Mouse (Mus musculus) embryo, embryonic 10 days (tissue): ENCODE results near the gene Dio1.

Experiments
- DNase-seq: peaks from one replicate; pipeline ENCODE4 v3.0.0-alpha.2; 2015; ENCODE audit warnings: low spot score

Dio1 gene

GRCm38 (mm10) chr4:107300902-107301555, 5.9 kb downstream of the Dio1 start:
- no peak for DNase-seq

DNA sequence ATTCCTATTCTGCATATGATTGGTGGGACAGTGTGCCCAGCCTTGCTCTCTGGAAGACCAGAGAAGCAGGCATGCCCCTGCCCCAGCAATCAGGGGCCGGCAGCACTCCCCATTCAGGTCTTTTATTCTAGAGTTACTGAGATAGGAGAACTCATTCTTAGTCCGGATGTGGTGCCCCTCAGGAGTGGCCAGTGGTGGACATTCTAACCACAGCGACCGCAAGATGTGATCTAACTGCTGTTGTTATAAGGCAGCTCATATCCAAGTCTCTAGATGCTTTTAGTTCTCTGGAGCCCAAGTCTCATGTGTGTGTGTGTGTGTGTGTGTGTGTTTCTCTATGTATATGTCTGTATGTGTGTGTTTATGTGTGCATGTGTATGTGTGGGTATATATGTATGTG, 6.6 kb downstream of the Dio1 start:
- no peak for DNase-seq

GRCm38 (mm10) chr4:107299779-107300340, 7.1 kb downstream of the Dio1 start:
- no peak for DNase-seq

DNA sequence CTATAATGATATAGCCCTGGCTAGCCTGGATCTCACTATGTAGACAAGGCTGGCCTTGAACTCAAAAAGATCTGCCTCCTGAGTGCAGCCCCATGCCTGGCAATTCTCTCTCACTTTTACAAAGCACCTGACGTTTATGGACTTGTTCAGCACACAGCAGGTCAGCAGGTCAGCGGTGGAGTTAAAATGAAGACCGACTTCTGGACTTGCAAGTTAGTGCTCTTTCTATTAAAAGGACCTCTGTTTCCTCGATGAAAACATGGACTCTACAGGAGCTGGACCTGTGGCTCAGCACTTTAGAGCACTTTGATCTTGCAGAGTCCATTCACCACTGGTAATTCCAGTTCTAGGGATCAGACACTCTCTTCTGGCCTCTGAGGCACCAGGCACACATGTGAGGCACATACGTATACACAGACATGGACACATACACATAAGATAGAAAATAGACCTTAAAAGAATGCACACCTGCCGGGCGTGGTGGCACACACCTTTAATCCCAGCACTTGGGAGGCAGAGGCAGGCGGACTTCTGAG, 8.8 kb downstream of the Dio1 start:
- no peak for DNase-seq

DNA sequence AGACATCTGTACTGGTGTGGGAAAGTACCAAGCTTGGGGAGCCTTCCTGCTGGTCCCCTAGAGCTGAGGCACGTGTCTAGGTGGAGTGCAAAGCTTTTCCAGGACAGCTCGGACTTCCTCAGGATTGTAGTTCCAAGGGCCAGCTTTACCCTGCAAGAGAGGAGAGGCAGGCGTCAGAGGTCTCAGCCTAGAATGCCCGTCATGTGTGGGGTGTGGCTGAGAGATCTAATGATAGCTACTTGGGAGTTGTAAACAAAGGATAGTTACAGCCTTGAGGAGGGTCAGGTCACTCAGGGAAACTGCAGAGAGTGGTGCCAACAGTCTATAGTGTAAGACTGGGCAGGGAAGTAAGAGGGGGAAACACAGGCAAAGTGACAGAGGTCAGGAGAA, 14.7 kb downstream of the Dio1 start:
- no peak for DNase-seq

- no peak for DNase-seq
These were observed 15.2 kb downstream of the Dio1 start for GRCm38 (mm10) chr4:107291611-107292272.

DNA sequence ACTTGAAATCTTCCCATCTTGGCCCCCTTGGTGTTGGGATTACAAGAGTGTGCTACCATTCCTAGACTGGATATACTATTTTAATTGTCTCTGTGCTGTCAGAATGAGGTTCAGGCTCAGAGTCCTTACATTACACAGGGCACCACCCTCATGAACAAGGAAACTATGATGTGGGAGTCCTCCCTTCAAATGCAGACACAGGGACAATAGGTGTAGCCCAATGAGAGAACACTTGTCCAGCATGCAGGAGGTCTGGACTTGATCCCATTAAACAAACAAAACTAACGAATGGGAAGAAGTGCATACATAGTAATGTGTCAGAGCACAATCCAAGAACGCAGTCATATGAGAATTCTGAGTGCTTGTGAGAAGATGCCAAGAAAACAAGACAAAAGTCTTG, 19.5 kb downstream of the Dio1 start:
- DNase-seq, result no peak

DNA sequence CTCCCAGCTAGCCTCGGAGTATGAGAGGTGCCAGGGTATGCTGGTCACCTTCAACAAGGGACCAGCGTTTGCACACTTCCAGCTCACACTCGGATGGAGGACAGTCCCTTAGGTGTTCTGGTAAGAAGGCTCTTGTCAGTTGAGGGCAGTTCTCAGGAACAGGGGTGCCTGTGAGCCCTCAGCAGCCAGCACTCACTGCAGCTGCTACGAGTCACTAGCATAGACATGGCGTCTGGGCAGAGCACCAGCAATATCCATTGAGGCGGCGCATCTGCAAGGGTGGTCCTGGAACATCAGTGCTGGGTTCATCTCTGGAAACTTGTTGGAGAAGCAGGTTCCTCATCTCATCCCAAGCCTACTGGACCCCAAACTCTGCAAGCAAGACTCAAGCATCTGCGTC, 20.6 kb downstream of the Dio1 start:
- no peak for DNase-seq

DNA sequence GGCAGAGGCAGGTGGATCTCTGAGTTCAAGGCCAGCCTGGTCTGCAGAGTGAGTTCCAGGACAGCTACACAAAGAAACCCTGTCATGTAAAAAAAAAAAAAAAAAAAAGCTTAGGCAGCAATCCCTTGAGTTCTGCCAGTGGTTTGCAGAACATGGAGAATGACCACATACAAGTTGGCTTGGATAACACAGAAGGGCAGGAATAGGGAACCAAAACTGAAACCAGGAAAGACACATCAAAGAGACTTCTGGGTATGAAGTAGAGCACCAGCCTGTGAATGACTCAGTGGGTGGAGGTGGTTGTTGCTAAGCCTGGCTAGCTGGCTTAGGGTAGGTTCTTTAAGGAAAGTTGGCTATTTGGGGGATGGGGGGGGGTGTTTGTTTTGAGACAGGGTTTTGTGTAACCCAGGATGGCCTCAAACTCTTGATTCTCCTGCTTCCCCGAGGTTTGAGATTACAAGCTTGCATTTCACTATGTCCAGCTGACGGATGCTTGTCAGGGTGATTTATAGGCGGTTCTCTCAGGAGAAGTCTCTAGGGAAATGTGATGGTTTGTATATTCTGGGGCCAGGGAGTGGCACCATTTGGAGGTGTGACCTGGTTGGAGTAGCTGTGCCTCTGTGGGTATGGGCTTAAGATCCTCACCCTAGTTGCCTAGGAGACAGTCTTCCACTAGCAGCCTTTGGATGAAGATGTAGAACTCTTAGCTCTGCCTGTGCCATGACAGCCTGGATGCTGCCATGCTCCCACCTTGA, 21.3 kb downstream of the Dio1 start:
- DNase-seq, result no peak

DNA sequence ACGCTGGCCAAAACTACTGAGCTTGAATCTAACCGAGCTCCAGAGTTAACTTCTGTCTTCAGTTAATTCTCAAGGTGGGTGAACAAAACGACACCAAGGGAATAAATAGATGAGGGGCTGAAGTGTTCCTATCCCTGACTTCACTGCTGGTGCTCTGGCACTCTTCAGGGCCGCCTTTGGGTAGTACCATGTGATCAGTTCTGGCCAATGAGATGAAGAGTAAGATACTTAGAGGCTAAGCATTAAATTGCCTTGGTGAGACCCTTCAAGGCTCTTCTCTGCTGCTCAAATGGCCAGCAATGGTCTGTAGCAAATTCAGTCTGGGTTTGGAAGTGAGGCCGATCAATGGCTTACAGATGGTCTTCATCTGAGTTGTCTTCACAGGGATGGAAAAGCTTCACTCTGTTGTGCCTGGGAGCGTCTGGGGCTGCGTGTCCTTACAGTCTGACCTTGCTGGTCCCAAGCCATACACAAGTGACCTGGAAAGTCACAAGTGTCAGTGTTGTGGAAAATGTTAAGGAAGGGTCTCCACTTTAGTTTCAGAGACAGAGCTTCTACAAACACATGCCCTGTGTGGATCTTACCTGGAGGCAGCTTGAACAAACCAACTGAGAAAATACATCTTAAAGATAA, 26.0 kb downstream of the Dio1 start:
- DNase-seq, result no peak

DNA sequence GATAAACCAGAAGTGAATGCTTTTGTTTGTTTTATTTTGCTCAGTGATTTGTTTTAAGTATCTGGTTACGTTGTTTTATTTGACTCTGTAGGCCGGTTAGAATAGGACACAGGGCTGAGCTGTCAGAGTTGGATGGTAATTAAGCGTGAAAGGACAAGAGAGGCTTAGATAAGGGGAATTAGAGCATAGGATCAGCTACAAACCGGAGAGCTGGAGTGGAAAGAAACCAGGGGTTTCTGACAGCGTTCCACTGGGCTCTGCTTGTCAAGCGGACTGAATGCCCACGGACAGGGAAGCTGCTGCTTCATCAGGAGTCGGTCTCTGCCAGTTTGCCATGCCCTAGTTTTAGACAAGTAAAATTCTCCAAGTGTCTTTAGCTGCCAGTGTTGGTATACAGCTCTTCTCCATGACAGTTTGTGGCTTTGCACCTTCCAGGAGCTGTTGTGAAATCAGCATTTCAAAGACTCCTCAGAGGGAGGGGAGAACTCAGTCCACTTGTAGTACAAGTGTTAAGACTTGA, 28.7 kb downstream of the Dio1 start:
- peak; percentile 48 for DNase-seq

DNA sequence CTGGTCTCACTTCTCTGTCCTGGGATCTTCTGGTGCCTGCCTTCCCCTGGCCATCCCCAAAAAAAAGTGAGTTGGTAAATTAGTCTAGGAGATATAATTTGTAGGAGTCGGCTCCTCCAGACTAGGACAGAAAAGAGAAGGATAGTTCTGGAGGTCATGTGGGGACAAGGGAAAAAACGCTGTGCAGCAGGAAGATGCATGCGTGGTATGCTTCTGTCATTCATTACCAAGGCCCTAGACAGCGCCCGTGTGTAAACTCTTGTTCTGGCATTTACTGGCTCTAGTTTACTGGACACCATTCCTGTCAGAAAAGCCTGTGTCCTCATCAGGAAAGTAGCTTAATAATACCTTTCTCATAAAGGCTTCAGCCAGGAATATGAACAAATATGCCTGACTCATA, 32.5 kb downstream of the Dio1 start:
- DNase-seq, result no peak

DNA sequence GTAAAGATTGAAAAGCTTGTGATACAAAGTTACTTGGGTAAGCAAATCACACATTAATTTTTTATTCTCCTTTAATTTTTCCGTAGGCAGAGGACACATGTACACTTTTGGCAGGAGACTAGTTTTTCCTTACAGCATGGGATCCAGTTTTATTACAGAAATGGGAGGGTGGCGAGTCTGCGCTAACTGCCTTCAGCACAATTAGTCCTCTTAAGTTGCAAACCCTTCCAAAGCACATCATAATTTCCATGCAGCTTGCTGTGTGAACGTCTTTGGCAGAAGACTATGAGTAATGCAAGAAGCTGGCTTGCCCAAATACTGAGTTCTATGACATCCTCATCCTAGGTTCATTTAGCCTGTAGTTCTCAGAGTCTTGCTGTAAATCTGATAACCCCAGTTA, 33.3 kb downstream of the Dio1 start:
- DNase-seq, result no peak

DNA sequence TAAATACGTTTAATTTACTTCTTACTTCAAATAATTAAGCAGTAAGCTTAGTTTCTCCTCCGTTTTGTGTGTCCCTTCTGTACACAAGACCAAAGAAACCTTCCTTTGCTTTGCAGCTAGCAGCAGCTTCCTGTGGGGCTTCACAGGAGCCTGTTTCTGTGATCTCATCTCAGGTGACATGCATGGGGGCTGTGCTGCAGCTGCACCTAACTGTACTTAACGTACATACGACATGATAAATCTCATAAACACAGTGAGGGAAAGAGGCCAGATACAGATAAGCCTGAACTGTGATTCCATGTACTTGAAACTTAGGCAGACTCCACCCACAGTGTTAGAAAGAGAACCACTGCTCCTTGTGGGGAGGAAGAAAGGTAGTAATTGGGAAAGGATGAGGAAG, 47.0 kb downstream of the Dio1 start:
- no peak for DNase-seq

GRCm38 (mm10) chr4:107254414-107254813, 52.6 kb downstream of the Dio1 start:
- DNase-seq, result no peak

DNA sequence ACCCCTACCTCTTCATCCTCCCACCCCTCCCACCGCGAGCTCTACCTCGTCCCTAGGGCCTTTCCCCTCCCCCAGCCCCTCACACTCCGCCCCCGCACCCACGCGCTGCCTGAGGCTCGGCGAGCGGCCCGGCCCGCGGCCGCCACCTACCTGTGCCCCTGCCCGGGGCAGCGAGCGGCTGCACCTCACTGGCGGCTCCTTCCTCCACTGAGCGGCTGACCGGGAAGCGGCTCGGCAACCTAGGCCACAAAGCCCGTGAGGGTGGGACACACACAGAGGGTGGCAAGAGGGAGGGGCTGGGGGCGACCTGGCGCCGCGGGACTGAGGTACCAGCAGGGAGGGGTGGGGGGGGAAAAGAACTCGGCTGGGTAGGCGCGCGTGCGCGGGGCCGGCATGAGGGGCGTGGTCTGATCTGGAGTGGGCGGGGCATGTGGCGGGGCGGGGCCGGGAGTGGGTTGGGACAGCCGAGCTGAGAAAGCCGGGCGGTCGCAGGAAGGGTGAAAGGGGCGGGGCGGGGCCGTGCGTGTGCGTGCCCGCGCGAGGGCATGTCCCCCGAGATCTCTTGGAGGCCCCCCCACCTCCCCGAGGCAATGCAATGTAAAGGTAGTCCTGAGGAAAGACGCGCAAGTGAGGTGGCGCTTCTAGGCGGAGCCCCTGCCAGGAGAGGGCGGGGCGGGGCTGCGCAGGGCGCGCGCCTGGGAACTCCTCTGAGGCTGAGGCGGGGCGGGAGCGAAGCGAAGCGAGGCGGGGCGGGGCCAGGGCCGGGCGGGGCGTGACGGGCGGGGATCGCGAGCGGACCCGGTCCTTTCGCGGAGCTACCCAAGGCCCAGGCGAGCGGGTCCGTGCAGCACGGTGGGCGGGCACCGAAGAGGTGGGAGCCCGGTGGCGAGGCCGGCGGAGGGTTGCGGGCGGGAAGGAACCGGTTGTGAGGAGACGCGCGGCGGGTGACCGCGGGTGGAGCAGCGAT, 53.6 kb downstream of the Dio1 start, which contains the start of the genes Lrrc42 and Hspb11:
Gene Lrrc42 (minus strand): TSS at position 408 of the 967 bp plus-strand sequence.
Gene Hspb11 (plus strand): TSS at position 469 of the 967 bp plus-strand sequence.
- DNase-seq, result peak; percentile 92

DNA sequence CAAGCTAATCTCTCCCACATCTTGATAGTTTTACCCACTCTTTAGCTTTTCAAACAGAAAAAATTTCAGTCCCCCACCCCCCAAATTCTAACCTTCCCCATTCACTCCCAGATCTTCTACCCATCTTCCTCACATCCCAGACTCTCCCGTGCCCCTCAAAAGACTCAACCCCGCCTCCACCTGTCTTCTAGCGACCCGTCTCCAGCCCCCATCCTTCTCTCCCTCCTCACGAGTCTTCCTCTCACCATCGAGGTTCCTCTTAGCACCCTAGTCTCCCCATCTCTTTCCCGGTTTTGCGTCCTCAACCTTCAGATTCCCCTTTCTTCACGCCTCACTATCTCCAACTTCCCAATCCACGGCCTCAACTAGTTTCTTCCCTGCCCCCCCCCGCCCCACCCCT, 54.4 kb downstream of the Dio1 start:
- DNase-seq, result peak; percentile 11

DNA sequence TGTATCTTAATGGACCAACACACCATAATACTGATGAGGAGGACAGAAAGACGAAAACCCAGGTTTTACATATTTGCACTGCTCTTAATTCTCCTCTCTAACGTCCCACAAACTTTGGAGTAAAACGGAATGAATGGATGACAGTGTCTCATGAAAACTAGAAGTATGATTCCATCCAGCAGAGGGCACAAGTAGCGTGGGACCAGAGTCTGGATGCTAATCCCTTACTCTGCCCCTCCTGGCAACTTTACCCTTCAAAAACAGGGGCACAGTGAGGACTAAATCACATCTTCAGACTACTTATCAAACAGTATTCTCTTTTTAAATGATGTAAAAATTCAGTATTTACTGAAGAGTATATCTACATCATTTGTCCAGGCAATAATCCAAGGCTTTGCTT, 56.5 kb downstream of the Dio1 start:
- peak; percentile 83 for DNase-seq

DNA sequence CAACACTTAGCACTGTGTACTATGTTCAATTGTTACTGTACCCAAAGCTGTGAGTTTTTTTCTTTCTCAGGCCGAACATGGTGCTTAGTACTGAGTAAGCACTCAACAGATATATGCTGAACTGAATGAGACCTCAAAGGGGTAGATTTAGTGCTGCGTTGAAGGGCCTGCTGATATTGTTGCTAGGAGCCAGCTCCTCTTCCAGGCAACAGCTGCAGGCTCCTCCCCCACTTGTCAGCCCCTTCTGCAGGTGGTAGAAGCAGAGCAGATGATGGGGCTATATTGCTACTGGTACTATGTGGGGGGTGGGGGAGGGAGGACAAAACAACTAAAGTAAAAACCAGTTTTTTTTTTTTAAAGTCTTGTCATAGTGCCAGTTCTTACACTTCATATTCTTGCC, 57.5 kb downstream of the Dio1 start:
- no peak for DNase-seq

- no peak for DNase-seq
These were observed 58.9 kb downstream of the Dio1 start for GRCm38 (mm10) chr4:107248061-107248460.

DNA sequence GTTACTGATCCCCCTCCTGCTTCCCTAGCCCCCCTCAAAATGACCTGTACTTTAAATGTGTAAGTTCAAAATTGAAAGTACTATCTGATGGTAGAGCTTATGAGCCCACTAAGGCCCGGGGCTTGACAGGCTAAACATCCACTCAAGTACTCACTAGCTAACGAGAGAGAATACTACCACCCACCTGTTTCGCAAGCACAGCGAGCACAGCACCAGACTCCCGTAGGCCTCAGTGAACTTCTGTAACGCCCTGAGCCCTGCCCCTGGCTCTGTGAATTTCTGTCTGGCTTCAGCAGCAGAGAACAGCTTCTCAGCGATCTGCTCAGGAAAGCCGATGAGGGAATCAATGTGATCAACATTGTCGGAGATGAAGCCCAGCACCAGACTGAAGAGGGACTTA, 59.9 kb downstream of the Dio1 start:
- DNase-seq, result no peak
